Mouse (Mus musculus) liver, embryonic 14.5 days (tissue): ENCODE measurements around the gene Armc2.

Experiments
- CTCF ChIP-seq: IDR thresholded peaks from 2 replicates; pipeline ENCODE4 v1.5.1; 2016; ENCODE audit warnings: antibody characterized with exemption, low read depth, control low read depth
- EP300 ChIP-seq: IDR thresholded peaks from 2 replicates; pipeline ENCODE4 v1.6.1; 2016; ENCODE audit warnings: antibody characterized with exemption, low read depth

DNA sequence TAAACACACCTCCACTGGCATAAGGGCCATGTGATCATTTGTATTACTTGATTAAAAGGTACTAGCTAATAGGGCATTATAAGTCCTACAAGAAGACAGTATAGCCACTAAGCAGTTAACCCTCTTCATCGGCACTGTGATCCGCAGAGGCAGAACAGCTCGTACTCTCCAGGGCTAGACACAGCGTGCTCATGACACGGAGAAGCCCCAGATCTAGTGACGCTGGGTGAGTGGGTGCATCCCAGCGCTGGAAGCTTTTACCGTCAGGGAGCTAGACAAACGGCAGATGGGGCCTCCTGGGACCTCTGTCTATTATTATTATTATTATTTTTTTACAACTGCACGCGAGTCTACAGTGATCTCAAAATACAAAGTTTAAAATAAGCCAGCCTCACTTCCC, 9.1 kb upstream of the Armc2 start:
- TF ChIP-seq CTCF (no peak), EP300 (no peak)
